Mouse (Mus musculus): ENCODE measurements around the gene Foxo1. TPM values are rescaled to one million over a fixed set of nuclear protein-coding genes. Genes with fewer than 3 reads are reported as not detected.

The Foxo1 gene
- polyA plus RNA-seq (2016; fragmentation: Nextera tagmentation; extraction: Ambion mirVana) = 4.8 and 5.3 TPM in 2 replicates

DNA sequence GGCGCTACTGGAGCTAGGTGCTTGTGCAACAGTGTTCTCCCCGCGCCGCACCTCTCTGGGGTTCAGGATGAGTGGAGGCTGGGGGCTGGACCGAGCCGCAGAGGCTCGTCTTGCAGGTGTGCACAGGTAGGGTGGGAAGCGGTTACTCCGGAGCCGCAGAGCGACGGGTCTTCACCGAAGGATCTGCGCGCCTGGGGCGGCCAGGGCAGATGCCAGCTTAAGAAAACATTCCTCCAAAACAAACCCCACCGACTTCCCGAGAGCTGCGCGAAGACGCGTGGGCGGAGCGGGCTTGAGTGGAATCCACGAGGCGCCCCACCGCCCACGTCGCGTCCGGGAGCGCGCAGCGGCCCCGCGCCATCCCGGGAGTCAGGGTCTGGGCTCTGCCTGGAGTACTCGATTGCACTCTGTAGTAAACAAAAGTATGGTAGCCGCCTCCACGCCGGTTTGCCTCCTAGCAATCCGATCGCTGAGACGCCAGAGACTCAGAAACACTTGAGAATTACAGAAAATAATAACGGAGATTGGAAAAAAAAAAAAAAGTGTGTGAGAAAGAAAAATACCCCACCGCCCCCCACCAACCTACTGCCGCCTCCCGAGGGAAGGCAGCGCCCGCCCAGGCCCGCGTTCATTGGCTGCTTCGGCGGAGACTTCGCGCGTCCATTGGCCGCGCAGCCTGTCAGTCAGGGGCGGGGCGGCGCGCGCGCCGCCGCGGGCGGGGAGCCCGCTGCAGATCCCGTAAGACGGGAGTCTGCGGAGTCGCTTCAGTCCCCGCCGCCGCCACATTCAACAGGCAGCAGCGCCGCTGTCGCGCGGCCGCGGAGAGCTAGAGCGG is at the start of gene Foxo1:
Foxo1 (plus strand) TSS at position 685 of the 835 bp plus-strand sequence.
- Histone ChIP-seq H3K9me3 (no peaks in the 10 kb centered on the region), H3K27me3 (ENCODE audit: insufficient read depth, poor library complexity, severe bottlenecking) (peaks cover 32% of the 10 kb centered on the region), H3K36me3 (no peaks in the 10 kb centered on the region), H3K4me3 (peak within 1 kb of the TSS; percentile 94), H3K4me1 (peaks cover 7% of the 10 kb centered on the region), H3K27ac (peak within 1 kb of the TSS; percentile 95)
- 0% methylated on average over 85 of the region's 85 CpGs for WGBS
- DNase-seq (ENCODE audit: low spot score) = peak; percentile 95

DNA sequence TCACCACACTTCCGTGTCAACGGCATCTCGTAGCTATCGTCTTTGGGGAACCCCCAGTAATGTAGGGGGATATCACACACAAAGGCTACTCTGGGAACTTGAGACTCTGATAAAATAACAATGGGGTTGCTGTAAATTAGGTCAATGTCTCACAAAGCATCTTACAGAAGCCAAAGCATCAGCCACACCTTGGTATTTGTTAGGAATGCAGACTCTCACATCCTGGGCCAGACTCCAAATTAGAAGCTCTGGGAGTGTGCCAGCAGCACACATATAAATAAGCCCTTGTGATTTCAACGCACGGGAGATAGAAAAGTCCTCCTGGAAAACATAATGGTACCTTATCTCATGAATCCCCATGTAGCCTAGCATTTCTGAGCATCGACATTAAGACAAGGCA is 49.3 kb upstream of the Foxo1 start:
- no peak overlapping the region for H3K27ac ChIP-seq

DNA sequence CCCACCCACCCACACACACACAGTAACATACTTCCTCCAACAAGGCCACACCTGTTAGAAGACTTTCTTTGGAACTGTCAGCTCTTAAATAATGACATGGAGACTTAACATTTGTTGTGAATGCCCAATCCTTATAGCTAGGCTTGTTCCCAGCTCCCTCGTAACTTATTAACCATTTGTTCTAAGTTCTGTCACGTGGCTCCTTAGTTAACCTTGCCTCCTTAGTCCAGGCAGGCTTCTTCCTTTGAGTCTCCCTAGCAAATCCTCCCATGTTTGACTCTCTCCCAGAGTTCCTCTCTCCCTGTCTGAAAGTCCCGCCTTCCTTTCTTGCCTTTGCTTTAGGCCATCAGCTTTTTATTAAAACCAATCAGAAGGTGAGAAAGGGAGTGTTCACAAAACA is 47.1 kb upstream of the Foxo1 start:
- WGBS = 75% methylated on average over 3 of the region's 3 CpGs
- Histone ChIP-seq H3K27ac (no peak overlapping the region), H3K36me3 (no peaks in the 10 kb centered on the region), H3K9me3 (no peaks in the 10 kb centered on the region), H3K4me3 (no peak overlapping the region), H3K27me3 (ENCODE audit: insufficient read depth, poor library complexity, severe bottlenecking) (no peaks in the 10 kb centered on the region), H3K4me1 (no peaks in the 10 kb centered on the region)
- no peak for DNase-seq (ENCODE audit: low spot score)

More for the DNA sequence above, 49.3 kb upstream of the Foxo1 start:
- H3K9me3 ChIP-seq = no peaks in the 10 kb centered on the region
- 60% methylated on average over 7 of the region's 7 CpGs for WGBS
- no peak overlapping the region for H3K4me3 ChIP-seq
- no peaks in the 10 kb centered on the region for H3K4me1 ChIP-seq
- no peaks in the 10 kb centered on the region for H3K27me3 ChIP-seq (ENCODE audit: insufficient read depth, poor library complexity, severe bottlenecking)
- H3K36me3 ChIP-seq = no peaks in the 10 kb centered on the region
- no peak for DNase-seq (ENCODE audit: low spot score)

DNA sequence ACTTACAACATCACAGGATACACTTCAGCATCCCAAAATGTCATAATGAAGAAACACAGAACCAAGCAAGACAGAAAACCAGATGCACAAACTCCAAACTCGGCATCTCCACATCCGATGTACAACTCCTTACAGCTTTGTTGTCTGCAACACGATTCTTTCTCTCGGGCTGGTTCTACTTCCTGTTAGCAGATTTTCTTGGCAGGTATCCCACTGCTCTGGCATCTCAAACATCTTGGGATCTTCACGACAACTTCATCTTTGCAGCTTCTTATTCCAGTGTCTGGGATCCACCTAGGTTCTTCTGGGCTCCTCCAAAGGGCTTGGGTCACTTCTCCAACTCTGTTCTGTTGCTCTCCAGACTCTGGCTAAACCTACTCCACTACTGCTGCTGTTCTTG is 46.2 kb upstream of the Foxo1 start:
- 60% methylated on average over 5 of the region's 5 CpGs for WGBS

DNA sequence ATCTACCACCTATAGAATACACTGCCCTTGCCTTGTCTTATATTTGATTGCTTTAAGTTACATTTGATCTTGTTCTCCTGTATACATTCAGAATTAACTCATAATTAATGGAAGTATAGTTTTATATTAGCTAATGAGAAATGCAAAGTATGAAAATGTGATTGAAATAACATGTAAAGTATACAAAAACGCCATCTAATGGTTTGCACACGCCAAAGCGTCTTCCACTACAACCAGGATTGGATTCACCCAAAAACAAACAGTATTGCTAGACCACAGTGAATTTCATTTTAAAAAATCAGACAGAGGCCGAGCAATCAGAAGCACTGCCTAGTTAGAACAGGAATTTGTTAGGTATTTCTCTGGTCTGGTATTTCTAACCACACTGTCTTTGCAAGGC is 31.6 kb upstream of the Foxo1 start:
- 86% methylated on average over 4 of the region's 4 CpGs for WGBS
- no peaks in the 10 kb centered on the region for H3K27me3 ChIP-seq (ENCODE audit: insufficient read depth, poor library complexity, severe bottlenecking)

More for the DNA sequence above, 46.2 kb upstream of the Foxo1 start:
- Histone ChIP-seq H3K27ac (no peak overlapping the region), H3K4me3 (no peak overlapping the region), H3K4me1 (no peaks in the 10 kb centered on the region), H3K27me3 (ENCODE audit: insufficient read depth, poor library complexity, severe bottlenecking) (no peaks in the 10 kb centered on the region), H3K36me3 (no peaks in the 10 kb centered on the region), H3K9me3 (no peaks in the 10 kb centered on the region)
- no peak for DNase-seq (ENCODE audit: low spot score)

DNA sequence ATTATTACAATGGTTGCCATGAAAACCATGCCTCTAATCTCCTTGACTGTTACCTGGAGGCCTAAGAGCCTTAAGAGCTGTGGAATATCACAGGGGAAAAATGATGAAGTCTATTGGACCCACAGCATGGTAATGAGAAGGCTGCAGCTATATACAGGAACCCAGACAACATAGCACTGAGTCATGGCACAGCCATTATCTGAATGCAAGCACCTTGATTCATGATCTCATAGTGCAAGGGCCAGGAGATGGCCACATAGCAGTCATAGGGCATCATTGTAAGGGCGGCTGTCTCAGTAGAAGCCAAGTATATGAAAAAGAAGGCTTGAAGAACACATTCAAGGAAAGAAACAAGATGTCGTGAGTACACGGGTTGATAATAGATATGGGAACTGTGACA is 31.0 kb upstream of the Foxo1 start:
- Histone ChIP-seq H3K27ac (no peak overlapping the region), H3K4me3 (no peak overlapping the region), H3K27me3 (ENCODE audit: insufficient read depth, poor library complexity, severe bottlenecking) (no peaks in the 10 kb centered on the region), H3K4me1 (no peaks in the 10 kb centered on the region), H3K36me3 (no peaks in the 10 kb centered on the region), H3K9me3 (no peaks in the 10 kb centered on the region)
- 84% methylated on average over 3 of the region's 3 CpGs for WGBS
- no peak for DNase-seq (ENCODE audit: low spot score)

More for the DNA sequence above, 31.6 kb upstream of the Foxo1 start:
- Histone ChIP-seq H3K36me3 (no peaks in the 10 kb centered on the region), H3K27ac (no peak overlapping the region), H3K4me3 (no peak overlapping the region), H3K9me3 (no peaks in the 10 kb centered on the region), H3K4me1 (no peaks in the 10 kb centered on the region)
- no peak for DNase-seq (ENCODE audit: low spot score)

DNA sequence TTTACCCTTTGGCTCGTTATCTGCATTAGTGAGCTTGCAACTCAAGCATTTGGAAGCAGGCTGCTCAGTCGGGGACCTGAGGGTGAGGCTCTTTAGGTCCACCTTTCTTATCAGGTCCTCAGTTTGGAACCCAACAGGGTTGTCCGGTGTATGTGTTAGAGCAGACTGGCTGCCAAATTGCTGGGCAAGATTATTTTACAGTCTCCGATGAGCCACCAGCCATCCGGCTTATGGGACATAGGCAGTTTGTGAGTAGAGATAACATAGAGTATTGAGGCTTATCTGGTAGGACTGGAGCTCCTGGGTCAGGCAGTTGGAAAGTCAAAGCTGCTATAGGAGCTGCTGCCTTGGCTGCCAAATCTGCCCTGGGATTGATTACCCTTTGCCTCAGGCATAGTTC is 27.1 kb upstream of the Foxo1 start:
- 36% methylated on average over 5 of the region's 5 CpGs for WGBS
- Histone ChIP-seq H3K27me3 (ENCODE audit: insufficient read depth, poor library complexity, severe bottlenecking) (no peaks in the 10 kb centered on the region), H3K36me3 (no peaks in the 10 kb centered on the region), H3K4me1 (no peaks in the 10 kb centered on the region), H3K9me3 (no peaks in the 10 kb centered on the region), H3K27ac (no peak overlapping the region), H3K4me3 (no peak overlapping the region)
- DNase-seq (ENCODE audit: low spot score) = no peak

DNA sequence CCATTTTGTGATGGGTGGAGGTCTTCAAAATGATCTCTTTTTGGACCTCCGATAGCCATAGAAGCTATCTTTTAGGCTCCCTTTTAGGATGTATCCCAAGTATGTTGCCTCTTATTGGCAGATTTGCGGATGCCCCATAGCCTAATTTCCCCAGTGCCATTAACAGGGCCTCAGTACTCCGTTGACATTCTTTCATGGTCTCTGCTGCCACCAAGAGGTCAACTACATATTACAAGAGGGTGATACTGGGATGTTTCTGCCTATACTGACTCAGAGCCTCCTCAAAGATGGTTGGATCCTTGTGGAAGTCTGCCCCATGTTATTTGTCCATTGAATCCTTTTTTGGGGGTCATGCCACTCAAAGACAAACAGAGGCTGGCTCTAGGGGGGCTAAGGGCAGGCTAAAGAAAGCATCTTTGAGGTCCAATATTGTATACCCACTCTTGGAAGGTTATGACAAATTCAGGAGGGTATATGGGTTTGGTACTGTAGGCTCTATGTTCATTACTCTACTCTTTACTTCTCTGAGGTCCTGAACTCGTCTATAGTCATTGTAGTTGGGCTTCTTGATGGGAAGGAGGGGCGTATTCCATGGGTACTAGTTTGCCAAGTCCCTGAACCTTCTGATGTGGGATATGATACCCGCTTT is 25.6 kb upstream of the Foxo1 start:
- Histone ChIP-seq H3K27ac (no peak overlapping the region), H3K4me3 (no peak overlapping the region), H3K36me3 (no peaks in the 10 kb centered on the region), H3K9me3 (no peaks in the 10 kb centered on the region), H3K27me3 (ENCODE audit: insufficient read depth, poor library complexity, severe bottlenecking) (no peaks in the 10 kb centered on the region), H3K4me1 (no peaks in the 10 kb centered on the region)
- no peak for DNase-seq (ENCODE audit: low spot score)
- 47% methylated on average over 6 of the region's 6 CpGs for WGBS

DNA sequence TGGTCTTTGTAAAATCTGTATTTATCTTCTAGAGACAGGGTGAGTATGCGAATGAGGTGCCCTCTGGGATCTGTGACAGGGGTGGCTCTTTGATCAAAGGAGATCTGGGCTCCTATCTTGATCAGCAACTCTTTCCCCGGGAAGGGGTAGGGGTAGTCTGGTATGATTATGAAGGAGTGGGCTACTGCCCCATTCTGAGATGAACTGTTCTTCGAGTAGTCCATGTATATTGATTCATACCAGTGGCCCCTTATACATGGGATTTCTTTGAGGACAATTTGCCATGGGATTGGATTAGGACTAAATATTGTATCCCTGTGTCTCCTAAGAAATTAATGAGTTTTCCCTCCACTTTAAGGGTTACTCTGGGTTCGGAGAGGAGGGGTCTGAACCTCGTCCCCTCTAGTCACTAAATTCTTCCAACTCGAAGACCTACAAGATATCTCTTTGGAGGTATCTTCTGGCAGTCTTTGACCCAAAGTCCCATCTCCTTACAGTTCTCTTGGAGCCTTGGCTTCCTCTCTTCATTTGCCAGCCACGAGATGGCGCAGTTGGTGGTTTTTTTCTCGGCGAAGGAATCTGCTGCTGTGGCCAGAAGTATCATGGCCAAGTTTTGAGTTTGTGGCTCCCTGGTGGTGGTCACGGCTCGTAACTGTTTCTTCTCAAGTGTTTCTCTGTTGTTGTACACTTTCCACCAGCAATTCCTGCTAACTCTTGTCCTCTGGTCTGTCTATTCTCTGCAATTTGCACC is 24.7 kb upstream of the Foxo1 start:
- no peaks in the 10 kb centered on the region for H3K27me3 ChIP-seq (ENCODE audit: insufficient read depth, poor library complexity, severe bottlenecking)
- no peaks in the 10 kb centered on the region for H3K9me3 ChIP-seq
- H3K4me3 ChIP-seq = no peak overlapping the region
- no peak for DNase-seq (ENCODE audit: low spot score)
- H3K27ac ChIP-seq = no peak overlapping the region
- 53% methylated on average over 12 of the region's 12 CpGs for WGBS
- H3K4me1 ChIP-seq = no peaks in the 10 kb centered on the region
- H3K36me3 ChIP-seq = no peaks in the 10 kb centered on the region

DNA sequence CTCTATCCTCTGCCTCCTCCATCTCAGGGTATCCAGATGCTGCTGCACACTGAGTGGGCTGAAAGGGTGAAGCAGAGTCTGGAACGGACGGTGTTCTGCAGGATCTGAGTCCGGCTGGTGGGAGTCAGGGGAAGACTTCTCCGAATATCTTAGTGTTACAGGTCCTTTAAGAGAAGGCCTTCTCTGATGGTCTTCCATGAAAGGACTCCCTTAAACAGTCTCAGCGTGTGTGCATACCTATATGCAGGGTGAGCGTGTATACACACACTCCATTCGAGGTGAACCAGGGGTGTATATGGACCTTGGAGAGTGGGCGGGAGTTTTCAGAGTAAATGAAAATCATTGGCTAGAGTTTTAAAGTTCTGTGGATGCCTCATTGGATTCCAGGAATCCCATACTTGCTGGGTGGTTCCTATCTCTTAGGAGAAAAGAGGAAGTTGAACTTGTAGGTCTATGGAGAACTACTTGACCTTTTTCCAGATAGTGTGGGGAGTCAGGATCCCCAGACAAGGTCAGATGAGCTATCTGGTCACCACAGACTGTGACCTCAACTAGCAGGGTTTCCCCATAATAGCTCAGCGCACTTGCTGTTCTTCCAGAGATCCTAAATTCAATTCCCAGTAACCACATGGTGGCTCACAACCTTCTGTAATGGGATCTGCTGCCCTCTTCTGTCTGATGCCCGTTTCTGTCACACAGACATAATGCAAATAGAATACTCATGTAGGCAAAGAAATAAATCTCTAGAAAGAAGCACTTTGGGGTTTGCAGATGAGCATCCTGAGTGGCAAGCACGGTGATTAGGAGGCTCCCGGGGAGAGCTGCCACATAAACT is 21.9 kb upstream of the Foxo1 start:
- Histone ChIP-seq H3K4me3 (no peak overlapping the region), H3K4me1 (no peaks in the 10 kb centered on the region), H3K36me3 (no peaks in the 10 kb centered on the region), H3K27me3 (ENCODE audit: insufficient read depth, poor library complexity, severe bottlenecking) (no peaks in the 10 kb centered on the region), H3K27ac (no peak overlapping the region), H3K9me3 (no peaks in the 10 kb centered on the region)
- DNase-seq (ENCODE audit: low spot score) = no peak
- 79% methylated on average over 12 of the region's 12 CpGs for WGBS

DNA sequence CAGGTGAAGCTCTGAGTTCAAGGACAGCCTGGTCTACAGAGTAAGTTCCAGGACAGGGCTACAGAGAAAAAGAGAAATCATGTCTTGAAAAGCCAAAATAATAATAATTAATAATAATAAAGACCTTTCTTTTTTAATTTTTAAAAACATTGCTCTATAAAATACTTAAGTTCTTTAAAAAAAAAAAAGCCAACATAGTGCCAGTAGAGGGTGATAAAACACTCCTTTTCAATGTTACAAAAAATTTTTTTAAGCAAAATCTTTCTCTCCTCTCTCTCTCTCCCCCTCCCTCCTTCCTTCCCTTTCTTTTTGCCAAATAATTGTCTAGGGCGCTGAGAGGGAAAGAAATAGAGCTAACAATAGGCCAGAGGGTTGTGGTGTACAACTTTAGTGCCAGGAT is 17.0 kb upstream of the Foxo1 start:
- Histone ChIP-seq H3K4me1 (no peaks in the 10 kb centered on the region), H3K27ac (no peak overlapping the region), H3K36me3 (no peaks in the 10 kb centered on the region), H3K4me3 (no peak overlapping the region), H3K27me3 (ENCODE audit: insufficient read depth, poor library complexity, severe bottlenecking) (no peaks in the 10 kb centered on the region), H3K9me3 (no peaks in the 10 kb centered on the region)
- DNase-seq (ENCODE audit: low spot score) = no peak
- 58% methylated on average over 1 of the region's 1 CpGs for WGBS

DNA sequence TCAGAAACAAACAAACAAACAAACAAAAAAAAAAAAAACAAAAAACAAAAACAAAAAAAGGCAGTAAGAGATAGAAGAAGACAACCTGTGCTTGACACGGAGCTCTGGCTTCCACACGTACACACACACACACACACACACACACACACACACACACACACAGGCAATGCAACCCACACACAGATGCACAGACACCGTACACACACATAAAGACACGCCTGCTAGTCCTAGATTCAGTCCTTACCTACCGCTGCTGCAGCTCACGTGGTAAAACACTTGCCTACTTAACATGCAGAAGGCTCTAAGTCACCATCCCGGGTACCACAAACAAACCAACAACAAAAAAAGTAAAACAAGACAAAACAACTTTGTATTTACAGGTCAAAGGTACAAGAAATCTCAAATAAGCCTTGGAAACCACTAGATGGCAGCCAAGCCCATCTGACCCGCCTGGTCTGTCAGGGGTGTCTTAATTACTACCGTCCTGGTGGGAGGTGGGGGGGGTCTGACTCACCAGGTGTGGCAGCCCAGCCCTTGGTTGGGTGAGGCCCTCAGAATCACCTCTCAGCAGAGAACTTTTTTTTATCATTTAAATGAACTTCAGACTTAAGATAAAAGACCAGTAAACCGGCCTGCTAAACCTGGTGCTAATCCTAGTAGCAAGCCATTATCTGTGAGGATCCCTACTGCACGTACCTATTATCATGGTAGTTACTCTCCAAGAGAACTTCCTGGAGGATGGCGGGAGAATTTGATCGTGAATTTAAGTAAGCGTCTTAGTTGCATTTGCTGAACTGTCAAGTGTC is 14.3 kb upstream of the Foxo1 start:
- Histone ChIP-seq H3K9me3 (no peaks in the 10 kb centered on the region), H3K27me3 (ENCODE audit: insufficient read depth, poor library complexity, severe bottlenecking) (peaks cover 4% of the 10 kb centered on the region), H3K4me1 (peaks cover 7% of the 10 kb centered on the region; the same call in 1 of the 2 replicates), H3K36me3 (no peaks in the 10 kb centered on the region), H3K27ac (no peak overlapping the region), H3K4me3 (no peak overlapping the region)
- DNase-seq (ENCODE audit: low spot score) = peak; percentile 72
- 19% methylated on average over 14 of the region's 14 CpGs for WGBS
